Mouse (Mus musculus) megakaryocyte, embryonic 14.5 days (primary cell): ENCODE measurements around the gene Herc4. TPM values are rescaled to one million over a fixed set of nuclear protein-coding genes. Genes with fewer than 3 reads are reported as not detected.
"Not testable (repeated sequence)": the region's sequence is repeated elsewhere in the genome, so short reads cannot be mapped to it uniquely, and the experiment has no call there.

Experiments
- H3K27me3 ChIP-seq: replicated peaks from 2 replicates; pipeline ENCODE3; 2012; ENCODE audit warnings: inconsistent platforms
- H3K36me3 ChIP-seq: replicated peaks from 2 replicates; pipeline ENCODE3; 2012; ENCODE audit warnings: low read length, inconsistent platforms, mixed read lengths
- H3K4me1 ChIP-seq: 2 replicates; pipeline ENCODE4 v1.6.1; 2012; ENCODE audit warnings: inconsistent platforms
- H3K4me3 ChIP-seq: replicated peaks from 2 replicates; pipeline ENCODE3; 2012; ENCODE audit warnings: moderate library complexity, mild to moderate bottlenecking, inconsistent platforms
- H3K9me3 ChIP-seq: 2 replicates; pipeline ENCODE4 v1.6.1; 2012; ENCODE audit warnings: inconsistent platforms
- FLI1 ChIP-seq: IDR thresholded peaks from 2 replicates; pipeline ENCODE4 v1.6.1; 2012; ENCODE audit warnings: low read length, inconsistent platforms, mixed read lengths
- GATA1 ChIP-seq: IDR thresholded peaks from 3 replicates; pipeline ENCODE4 v1.6.1; 2012; ENCODE audit warnings: mixed read lengths, low read length, inconsistent platforms, borderline replicate concordance
- polyA plus RNA-seq: library from polyadenylated mRNA; stranded (reverse); fragments of >175 nt; gene quantifications from 2 replicates; pipeline ENCODE4 v1.2.3, GENCODE M21; 2012; ENCODE audit warnings: low replicate concordance; ENCODE audit not compliant: insufficient read depth

Herc4 gene
- polyA plus RNA-seq, 1 experiment, result 8.2 TPM

- H3K4me3 ChIP-seq, result no peak overlapping the region
- H3K4me1 ChIP-seq, result peaks cover 8% of the 10 kb centered on the region
- TF ChIP-seq FLI1 (no peak), GATA1 (no peak)
- peaks cover 5% of the 10 kb centered on the region for H3K27me3 ChIP-seq
- H3K9me3 ChIP-seq, result peaks cover 19% of the 10 kb centered on the region
- no peaks in the 10 kb centered on the region for H3K36me3 ChIP-seq
Measured at GRCm38 (mm10) chr10:63344751-63345150, 101.1 kb downstream of the Herc4 start.

GRCm38 (mm10) chr10:63348291-63348690 lies 104.7 kb downstream of the Herc4 start:
- Histone ChIP-seq H3K36me3 (no peaks in the 10 kb centered on the region), H3K9me3 (peaks cover 20% of the 10 kb centered on the region), H3K27me3 (peaks cover 17% of the 10 kb centered on the region), H3K4me1 (peaks cover 12% of the 10 kb centered on the region), H3K4me3 (no peak overlapping the region)
- TF ChIP-seq FLI1 (no peak), GATA1 (no peak)

- TF ChIP-seq FLI1, result no peak
- TF ChIP-seq GATA1, result no peak
- Histone ChIP-seq H3K4me1 (peaks cover 12% of the 10 kb centered on the region), H3K36me3 (no peaks in the 10 kb centered on the region), H3K4me3 (no peak overlapping the region), H3K27me3 (peaks cover 17% of the 10 kb centered on the region), H3K9me3 (peaks cover 26% of the 10 kb centered on the region)
Measured at GRCm38 (mm10) chr10:63350666-63351065, 107.1 kb downstream of the Herc4 start.

GRCm38 (mm10) chr10:63351099-63351498 lies 107.5 kb downstream of the Herc4 start:
- Histone ChIP-seq H3K4me1 (peaks cover 12% of the 10 kb centered on the region), H3K9me3 (peaks cover 31% of the 10 kb centered on the region), H3K27me3 (peaks cover 17% of the 10 kb centered on the region)
- H3K4me3 ChIP-seq, H3K36me3 ChIP-seq: not testable (repeated sequence)

- H3K9me3 ChIP-seq, result peaks cover 33% of the 10 kb centered on the region
- peaks cover 17% of the 10 kb centered on the region for H3K27me3 ChIP-seq
- H3K4me3 ChIP-seq, result no peak overlapping the region
- H3K36me3 ChIP-seq, result no peaks in the 10 kb centered on the region
- peaks cover 8% of the 10 kb centered on the region; the same call in 1 of the 2 replicates for H3K4me1 ChIP-seq
- TF ChIP-seq GATA1 (no peak), FLI1 (no peak)
Measured at GRCm38 (mm10) chr10:63352111-63352510, 108.5 kb downstream of the Herc4 start.

- Histone ChIP-seq H3K4me1 (no peaks in the 10 kb centered on the region), H3K36me3 (no peaks in the 10 kb centered on the region), H3K4me3 (no peak overlapping the region), H3K9me3 (peaks cover 40% of the 10 kb centered on the region), H3K27me3 (no peaks in the 10 kb centered on the region)
- TF ChIP-seq GATA1 (no peak), FLI1 (no peak)
Measured at GRCm38 (mm10) chr10:63360502-63360901, 116.9 kb downstream of the Herc4 start.

GRCm38 (mm10) chr10:63365918-63366455 lies 122.4 kb downstream of the Herc4 start:
- Histone ChIP-seq H3K4me3 (no peak overlapping the region), H3K4me1 (no peaks in the 10 kb centered on the region), H3K27me3 (peaks cover 1% of the 10 kb centered on the region), H3K36me3 (no peaks in the 10 kb centered on the region), H3K9me3 (peaks cover 19% of the 10 kb centered on the region)
- TF ChIP-seq GATA1 (no peak), FLI1 (no peak)

- H3K36me3 ChIP-seq, result no peaks in the 10 kb centered on the region
- no peak overlapping the region for H3K4me3 ChIP-seq
- TF ChIP-seq FLI1 (no peak), GATA1 (no peak)
- H3K27me3 ChIP-seq, result peaks cover 1% of the 10 kb centered on the region
- no peaks in the 10 kb centered on the region for H3K4me1 ChIP-seq
- H3K9me3 ChIP-seq, result peaks cover 20% of the 10 kb centered on the region
Measured at GRCm38 (mm10) chr10:63367386-63367785, 123.8 kb downstream of the Herc4 start.

Other genes starting within 250 kb of the Herc4 start
- 18.4 TPM in 1 of 2 replicates, not detected in the other for gene Hnrnph3, start 219.6 kb upstream of the Herc4 start, polyA plus RNA-seq
- gene Pbld2, start 219.5 kb upstream of the Herc4 start, polyA plus RNA-seq, result 0.74 TPM in 1 of 2 replicates, not detected in the other
- gene Pbld1, start 183.6 kb upstream of the Herc4 start, polyA plus RNA-seq, result 0.10 TPM in 1 of 2 replicates, not detected in the other
- not detected in 2 replicates for gene Atoh7, start 144.2 kb upstream of the Herc4 start, polyA plus RNA-seq
- not detected in 2 replicates for gene Mypn, start 39.9 kb upstream of the Herc4 start, polyA plus RNA-seq
- 1.0 TPM in 1 of 2 replicates, not detected in the other for gene Sirt1, start 137.9 kb downstream of the Herc4 start, polyA plus RNA-seq
- 1.0 TPM in 1 of 2 replicates, not detected in the other for gene Dnajc12, start 138.6 kb downstream of the Herc4 start, polyA plus RNA-seq
- gene Gm7075, start 178.0 kb downstream of the Herc4 start, polyA plus RNA-seq, result not detected in 2 replicates
- gene Ctnna3, start 186.3 kb downstream of the Herc4 start, polyA plus RNA-seq, result not detected in 2 replicates